Mouse (Mus musculus): Measurements from ENCODE around the gene Sgce. TPM values are rescaled to one million over a fixed set of nuclear protein-coding genes. Genes with fewer than 3 reads are reported as not detected.

Sgce gene
- polyA plus RNA-seq, 1 experiment, result 16.8 TPM

DNA sequence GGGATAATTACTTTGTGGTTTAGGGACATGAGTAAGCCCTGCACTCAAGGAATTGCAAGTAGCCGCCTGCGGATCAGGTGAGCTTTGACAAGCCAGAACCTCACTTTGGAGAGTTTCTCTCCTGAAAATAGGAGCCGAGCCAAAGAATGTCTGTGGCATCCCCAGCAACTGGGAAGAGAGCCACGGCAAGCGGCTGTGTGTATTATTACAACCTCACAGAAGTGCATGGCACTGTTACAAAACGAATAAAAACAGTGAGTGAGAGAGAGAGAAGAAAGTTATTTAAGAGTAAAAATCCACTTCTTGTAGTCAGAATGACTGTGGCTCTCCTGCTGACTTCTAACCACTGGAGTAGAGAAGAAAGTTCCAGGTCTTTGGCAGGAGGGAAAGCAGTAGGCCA is 6.5 kb downstream of the Sgce start:
- no peaks in the 10 kb centered on the region for H3K27me3 ChIP-seq (ENCODE audit: control insufficient read depth, insufficient read depth, insufficient read length)
- H3K36me3 ChIP-seq (ENCODE audit: control insufficient read depth, insufficient read depth), result no peaks in the 10 kb centered on the region
- H3K4me2 ChIP-seq (ENCODE audit: low read depth), result peak overlapping the region; percentile 28
- H3K79me2 ChIP-seq (ENCODE audit: control insufficient read depth, insufficient read depth), result no peaks in the 10 kb centered on the region
- TF ChIP-seq MAX (IDR thresholded peaks at IDR 0.05; ENCODE audit: low read depth) (no peak), E2F4 (IDR thresholded peaks at IDR 0.05; ENCODE audit: insufficient read depth) (no peak), POLR2A (IDR thresholded peaks at IDR 0.05; ENCODE audit: insufficient read length, low read depth) (no peak), MYOD1 (IDR thresholded peaks at IDR 0.05; ENCODE audit: control insufficient read depth in 1 of 3, insufficient read length in 2 of 3, low read depth in 2 of 3) (no peak), MYOG (IDR thresholded peaks at IDR 0.05; ENCODE audit: control insufficient read depth in 1 of 3, insufficient read depth in 1 of 3, insufficient read length in 2 of 3, low read depth in 2 of 3) (no peak), POLR2AphosphoS2 (IDR thresholded peaks at IDR 0.05; ENCODE audit: insufficient read length, low read depth) (no peak), REST (IDR thresholded peaks at IDR 0.05; ENCODE audit: insufficient read depth, insufficient read length) (no peak), SRF (IDR thresholded peaks at IDR 0.05; ENCODE audit: control insufficient read depth, insufficient read length, low read depth) (no peak), CEBPB (IDR thresholded peaks at IDR 0.05; ENCODE audit: insufficient read depth, poor library complexity, severe bottlenecking) (no peak), TCF3 (IDR thresholded peaks at IDR 0.05; ENCODE audit: insufficient read length, low read depth) (no peak), USF1 (IDR thresholded peaks at IDR 0.05; ENCODE audit: low read depth) (no peak), TCF12 (IDR thresholded peaks at IDR 0.05; ENCODE audit: insufficient read depth, poor library complexity, severe bottlenecking) (no peak)
- H3ac ChIP-seq (ENCODE audit: control insufficient read depth, insufficient read length), result no peak overlapping the region
- no peak overlapping the region for H3K4me3 ChIP-seq

GRCm38 (mm10) chr6:4739522-4740355 is 7.3 kb downstream of the Sgce start:
- Histone ChIP-seq H3K4me3 (no peak overlapping the region), H3ac (ENCODE audit: control insufficient read depth, insufficient read length) (no peak overlapping the region), H3K79me2 (ENCODE audit: control insufficient read depth, insufficient read depth) (no peaks in the 10 kb centered on the region), H3K27me3 (ENCODE audit: control insufficient read depth, insufficient read depth, insufficient read length) (no peaks in the 10 kb centered on the region), H3K36me3 (ENCODE audit: control insufficient read depth, insufficient read depth) (no peaks in the 10 kb centered on the region), H3K4me2 (ENCODE audit: low read depth) (peak overlapping the region; percentile 28)
- no peak for TF ChIP-seq E2F4 (IDR thresholded peaks at IDR 0.05; ENCODE audit: insufficient read depth)
- no peak for TF ChIP-seq MYOG (IDR thresholded peaks at IDR 0.05; ENCODE audit: control insufficient read depth in 1 of 3, insufficient read depth in 1 of 3, insufficient read length in 2 of 3, low read depth in 2 of 3)
- TF ChIP-seq USF1 (IDR thresholded peaks at IDR 0.05; ENCODE audit: low read depth), result no peak
- no peak for TF ChIP-seq REST (IDR thresholded peaks at IDR 0.05; ENCODE audit: insufficient read depth, insufficient read length)
- TF ChIP-seq MAX (IDR thresholded peaks at IDR 0.05; ENCODE audit: low read depth), result no peak

DNA sequence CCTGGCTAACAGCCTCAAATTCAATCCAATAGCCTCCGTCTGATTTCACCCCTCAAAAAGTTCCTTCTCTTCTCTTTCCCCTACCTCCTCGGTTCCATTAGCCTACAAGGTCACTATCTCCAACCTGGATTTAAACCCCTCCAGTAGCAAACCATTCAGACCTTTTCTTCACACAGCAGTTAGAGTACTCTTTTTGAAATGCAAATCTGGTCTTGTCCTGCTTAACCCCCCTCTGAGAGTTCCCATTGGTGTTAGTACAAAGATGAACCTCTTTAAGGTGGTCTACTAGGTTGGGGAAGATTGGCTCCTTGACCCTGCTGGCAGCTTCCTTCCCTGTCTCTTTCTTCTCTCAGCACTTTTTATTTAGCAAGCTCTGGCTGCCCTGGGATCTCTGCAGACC is 8.3 kb downstream of the Sgce start:
- no peak overlapping the region for H3K4me2 ChIP-seq (ENCODE audit: low read depth)
- H3K27me3 ChIP-seq (ENCODE audit: control insufficient read depth, insufficient read depth, insufficient read length), result no peaks in the 10 kb centered on the region
- H3K4me3 ChIP-seq, result no peak overlapping the region
- H3ac ChIP-seq (ENCODE audit: control insufficient read depth, insufficient read length), result no peak overlapping the region
- H3K36me3 ChIP-seq (ENCODE audit: control insufficient read depth, insufficient read depth), result no peaks in the 10 kb centered on the region
- H3K79me2 ChIP-seq (ENCODE audit: control insufficient read depth, insufficient read depth), result no peaks in the 10 kb centered on the region
- TF ChIP-seq TCF12 (IDR thresholded peaks at IDR 0.05; ENCODE audit: insufficient read depth, poor library complexity, severe bottlenecking), result no peak
- TF ChIP-seq REST (IDR thresholded peaks at IDR 0.05; ENCODE audit: insufficient read depth, insufficient read length), result no peak
- no peak for TF ChIP-seq POLR2A (IDR thresholded peaks at IDR 0.05; ENCODE audit: insufficient read length, low read depth)
- TF ChIP-seq TCF3 (IDR thresholded peaks at IDR 0.05; ENCODE audit: insufficient read length, low read depth), result no peak
- TF ChIP-seq MYOG (IDR thresholded peaks at IDR 0.05; ENCODE audit: control insufficient read depth in 1 of 3, insufficient read depth in 1 of 3, insufficient read length in 2 of 3, low read depth in 2 of 3), result no peak
- TF ChIP-seq POLR2AphosphoS2 (IDR thresholded peaks at IDR 0.05; ENCODE audit: insufficient read length, low read depth), result no peak
- no peak for TF ChIP-seq CEBPB (IDR thresholded peaks at IDR 0.05; ENCODE audit: insufficient read depth, poor library complexity, severe bottlenecking)
- TF ChIP-seq USF1 (IDR thresholded peaks at IDR 0.05; ENCODE audit: low read depth), result no peak
- TF ChIP-seq SRF (IDR thresholded peaks at IDR 0.05; ENCODE audit: control insufficient read depth, insufficient read length, low read depth), result no peak
- no peak for TF ChIP-seq E2F4 (IDR thresholded peaks at IDR 0.05; ENCODE audit: insufficient read depth)
- no peak for TF ChIP-seq MYOD1 (IDR thresholded peaks at IDR 0.05; ENCODE audit: control insufficient read depth in 1 of 3, insufficient read length in 2 of 3, low read depth in 2 of 3)

DNA sequence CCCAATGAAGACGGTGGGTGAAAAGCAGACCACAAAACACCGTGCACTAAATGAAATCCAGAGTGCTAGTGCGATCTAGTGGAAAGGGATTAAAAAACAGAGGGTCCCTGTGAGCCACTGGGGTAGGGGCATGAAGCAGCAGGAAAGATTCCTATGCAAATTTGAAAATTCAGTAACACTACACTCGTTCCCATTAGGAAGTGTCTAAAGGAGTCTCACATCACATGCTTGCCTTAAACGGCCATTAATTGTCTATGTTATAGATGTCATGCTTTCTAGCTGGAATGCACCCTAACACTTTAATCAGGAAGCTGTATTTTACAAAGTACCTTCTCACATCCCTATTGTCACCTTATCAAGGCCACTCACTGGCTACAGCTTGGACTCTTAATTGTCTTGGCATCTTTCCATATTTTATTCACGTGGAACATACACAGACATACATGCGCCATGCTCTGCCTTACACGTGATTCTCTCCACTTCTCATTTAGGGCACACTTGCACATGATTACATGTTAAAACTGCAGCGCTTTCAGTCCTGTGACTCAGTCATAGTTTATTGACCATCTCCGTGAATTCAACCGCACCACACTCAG is 8.9 kb downstream of the Sgce start:
- TF ChIP-seq USF1 (IDR thresholded peaks at IDR 0.05; ENCODE audit: low read depth), result no peak
- no peak for TF ChIP-seq TCF3 (IDR thresholded peaks at IDR 0.05; ENCODE audit: insufficient read length, low read depth)
- TF ChIP-seq POLR2A (IDR thresholded peaks at IDR 0.05; ENCODE audit: insufficient read length, low read depth), result no peak
- TF ChIP-seq POLR2AphosphoS2 (IDR thresholded peaks at IDR 0.05; ENCODE audit: insufficient read length, low read depth), result no peak
- TF ChIP-seq MAX (IDR thresholded peaks at IDR 0.05; ENCODE audit: low read depth), result no peak
- TF ChIP-seq MYOD1 (IDR thresholded peaks at IDR 0.05; ENCODE audit: control insufficient read depth in 1 of 3, insufficient read length in 2 of 3, low read depth in 2 of 3), result no peak
- TF ChIP-seq CEBPB (IDR thresholded peaks at IDR 0.05; ENCODE audit: insufficient read depth, poor library complexity, severe bottlenecking), result no peak
- TF ChIP-seq REST (IDR thresholded peaks at IDR 0.05; ENCODE audit: insufficient read depth, insufficient read length), result no peak
- no peak for TF ChIP-seq MYOG (IDR thresholded peaks at IDR 0.05; ENCODE audit: control insufficient read depth in 1 of 3, insufficient read depth in 1 of 3, insufficient read length in 2 of 3, low read depth in 2 of 3)
- TF ChIP-seq E2F4 (IDR thresholded peaks at IDR 0.05; ENCODE audit: insufficient read depth), result no peak
- TF ChIP-seq TCF12 (IDR thresholded peaks at IDR 0.05; ENCODE audit: insufficient read depth, poor library complexity, severe bottlenecking), result no peak
- TF ChIP-seq SRF (IDR thresholded peaks at IDR 0.05; ENCODE audit: control insufficient read depth, insufficient read length, low read depth), result no peak
- Histone ChIP-seq H3K36me3 (ENCODE audit: control insufficient read depth, insufficient read depth) (no peaks in the 10 kb centered on the region), H3K27me3 (ENCODE audit: control insufficient read depth, insufficient read depth, insufficient read length) (no peaks in the 10 kb centered on the region), H3K4me3 (no peak overlapping the region), H3ac (ENCODE audit: control insufficient read depth, insufficient read length) (no peak overlapping the region), H3K79me2 (ENCODE audit: control insufficient read depth, insufficient read depth) (no peaks in the 10 kb centered on the region), H3K4me2 (ENCODE audit: low read depth) (no peak overlapping the region)
